Mouse (Mus musculus) ovary, postnatal 36 days (tissue): ENCODE data around the gene Nme6.
A peak's percentile ranks its signal among the peaks of the same experiment; 100 is the strongest.
"Not testable (repeated sequence)": the region's sequence is repeated elsewhere in the genome, so short reads cannot be mapped to it uniquely, and the experiment has no call there.

Experiments
- DNase-seq: peaks from one replicate; pipeline ENCODE4 v3.0.0; 2022; ENCODE audit warnings: low spot score, mixed read lengths

The Nme6 gene

GRCm38 (mm10) chr9:109832391-109833087 lies at the start of gene Nme6:
Gene Nme6, plus strand, starts transcription at chr9:109832749.
- DNase-seq, result peak; percentile 86

GRCm38 (mm10) chr9:109790570-109790969 lies 42.0 kb upstream of the Nme6 start, which contains the start of gene Fbxw27:
Gene Fbxw27, minus strand, starts transcription at chr9:109790670.
- DNase-seq, result not testable (repeated sequence)

GRCm38 (mm10) chr9:109795221-109795620 lies 37.3 kb upstream of the Nme6 start:
- no peak for DNase-seq

GRCm38 (mm10) chr9:109795811-109796210 lies 36.7 kb upstream of the Nme6 start:
- no peak for DNase-seq

GRCm38 (mm10) chr9:109798051-109798450 lies 34.5 kb upstream of the Nme6 start:
- peak; percentile 12 for DNase-seq

GRCm38 (mm10) chr9:109805596-109805995 lies 27.0 kb upstream of the Nme6 start:
- not testable (repeated sequence) for DNase-seq

GRCm38 (mm10) chr9:109806260-109806659 lies 26.3 kb upstream of the Nme6 start:
- no peak for DNase-seq

- DNase-seq, result no peak
Measured at GRCm38 (mm10) chr9:109806695-109807293, 25.8 kb upstream of the Nme6 start.

- DNase-seq, result no peak
Measured at GRCm38 (mm10) chr9:109807898-109808297, 24.7 kb upstream of the Nme6 start.

- no peak for DNase-seq
Measured at GRCm38 (mm10) chr9:109811980-109812379, 20.6 kb upstream of the Nme6 start, which contains the start of gene Spink8. Gene Spink8, plus strand, starts transcription at chr9:109812280.

GRCm38 (mm10) chr9:109813424-109813823 lies 19.1 kb upstream of the Nme6 start:
- no peak for DNase-seq

GRCm38 (mm10) chr9:109816341-109816740 lies 16.2 kb upstream of the Nme6 start:
- no peak for DNase-seq

- no peak for DNase-seq
Measured at GRCm38 (mm10) chr9:109825739-109826138, 6.8 kb upstream of the Nme6 start.

GRCm38 (mm10) chr9:109826181-109826580 lies 6.4 kb upstream of the Nme6 start:
- DNase-seq, result no peak

- no peak for DNase-seq
Measured at GRCm38 (mm10) chr9:109833088-109833412, 501 bp downstream of the Nme6 start.

GRCm38 (mm10) chr9:109849312-109849758 lies 16.8 kb downstream of the Nme6 start, which contains the start of gene Camp:
Gene Camp, minus strand, starts transcription at chr9:109849617.
- peak; percentile 57 for DNase-seq

GRCm38 (mm10) chr9:109850099-109850498 lies 17.6 kb downstream of the Nme6 start:
- DNase-seq, result no peak

- no peak for DNase-seq
Measured at GRCm38 (mm10) chr9:109854341-109854740, 21.8 kb downstream of the Nme6 start.

GRCm38 (mm10) chr9:109855947-109856346 lies 23.4 kb downstream of the Nme6 start:
- DNase-seq, result no peak

- peak; percentile 78 for DNase-seq
Measured at GRCm38 (mm10) chr9:109862397-109863044, 30.0 kb downstream of the Nme6 start.

GRCm38 (mm10) chr9:109863085-109863484 lies 30.5 kb downstream of the Nme6 start:
- no peak for DNase-seq

GRCm38 (mm10) chr9:109866218-109866617 lies 33.7 kb downstream of the Nme6 start:
- DNase-seq, result no peak

- no peak for DNase-seq
Measured at GRCm38 (mm10) chr9:109870983-109871572, 38.5 kb downstream of the Nme6 start.
